Mouse (Mus musculus): ENCODE measurements around the gene Ltb4r2. TPM values are rescaled to one million over a fixed set of nuclear protein-coding genes. Genes with fewer than 3 reads are reported as not detected.

Gene Ltb4r2
- polyA plus RNA-seq, 1 experiment from 2014 or later, result 0.68 TPM

- 1% methylated on average over 77 of the region's 77 CpGs for WGBS
- Histone ChIP-seq H3K9me3 (replicated peaks; ENCODE audit: low read length) (no peaks in the 10 kb centered on the region), H3K4me2 (ENCODE audit: low read length) (peak overlapping the region; percentile 81), H3K9ac (ENCODE audit: low read depth, low read length) (peak overlapping the region; percentile 58), H3K36me3 (ENCODE audit: insufficient read depth, low read length) (no peaks in the 10 kb centered on the region), H3K4me1 (replicated peaks; ENCODE audit: insufficient read depth, low read length) (peaks cover 21% of the 10 kb centered on the region), H3K27ac (peak overlapping the region; percentile 52), H3K27me3 (ENCODE audit: insufficient read depth, low read length) (0 out of 2 replicates have a peak, but pooled peaks cover 11% of the 10 kb centered on the region), H3K4me3 (replicated peaks; ENCODE audit: low read depth, low read length) (peak overlapping the region; percentile 39)
- peak; percentile 43 for TF ChIP-seq CTCF (IDR thresholded peaks at IDR 0.05; ENCODE audit: low read depth)
- DNase-seq (ENCODE audit: low spot score), result peak; percentile 85
- peak; percentile 47 for ATAC-seq (replicated peaks; ENCODE audit: low FRiP score, low read depth)
Measured at GRCm38 (mm10) chr14:55762001-55762821, 983 bp downstream of the Ltb4r2 start.

GRCm38 (mm10) chr14:55763166-55763565 lies 1.9 kb downstream of the Ltb4r2 start:
- no peak overlapping the region for H3K9ac ChIP-seq (ENCODE audit: low read depth, low read length)
- H3K4me1 ChIP-seq (replicated peaks; ENCODE audit: insufficient read depth, low read length), result peaks cover 25% of the 10 kb centered on the region
- H3K4me3 ChIP-seq (replicated peaks; ENCODE audit: low read depth, low read length), result no peak overlapping the region
- H3K4me2 ChIP-seq (ENCODE audit: low read length), result peak overlapping the region; percentile 81; the same call in 1 of the 2 replicates
- peak overlapping the region; percentile 52 for H3K27ac ChIP-seq
- TF ChIP-seq CTCF (IDR thresholded peaks at IDR 0.05; ENCODE audit: low read depth), result no peak
- 0 out of 2 replicates have a peak, but pooled peaks cover 14% of the 10 kb centered on the region for H3K27me3 ChIP-seq (ENCODE audit: insufficient read depth, low read length)
- H3K36me3 ChIP-seq (ENCODE audit: insufficient read depth, low read length), result no peaks in the 10 kb centered on the region
- DNase-seq (ENCODE audit: low spot score), result no peak
- no peak for ATAC-seq (replicated peaks; ENCODE audit: low FRiP score, low read depth)
- H3K9me3 ChIP-seq (replicated peaks; ENCODE audit: low read length), result no peaks in the 10 kb centered on the region
- WGBS, result 47% methylated on average over 7 of the region's 7 CpGs

GRCm38 (mm10) chr14:55765696-55766095 lies 4.5 kb downstream of the Ltb4r2 start, which contains the start of gene Ltb4r1:
Gene Ltb4r1, plus strand, starts transcription at chr14:55765962.
- 68% methylated on average over 4 of the region's 4 CpGs for WGBS
- Histone ChIP-seq H3K4me2 (ENCODE audit: low read length) (no peak within 1 kb of the TSS), H3K4me3 (replicated peaks; ENCODE audit: low read depth, low read length) (no peak within 1 kb of the TSS), H3K36me3 (ENCODE audit: insufficient read depth, low read length) (no peaks in the 10 kb centered on the region), H3K9me3 (replicated peaks; ENCODE audit: low read length) (no peaks in the 10 kb centered on the region), H3K9ac (ENCODE audit: low read depth, low read length) (no peak within 1 kb of the TSS), H3K27ac (no peak within 1 kb of the TSS), H3K27me3 (ENCODE audit: insufficient read depth, low read length) (0 out of 2 replicates have a peak, but pooled peaks cover 14% of the 10 kb centered on the region), H3K4me1 (replicated peaks; ENCODE audit: insufficient read depth, low read length) (peaks cover 22% of the 10 kb centered on the region)
- DNase-seq (ENCODE audit: low spot score) (no peak), ATAC-seq (replicated peaks; ENCODE audit: low FRiP score, low read depth) (no peak)
- no peak for TF ChIP-seq CTCF (IDR thresholded peaks at IDR 0.05; ENCODE audit: low read depth)

GRCm38 (mm10) chr14:55767519-55768414 lies 6.5 kb downstream of the Ltb4r2 start:
- 0 out of 2 replicates have a peak, but pooled peaks cover 10% of the 10 kb centered on the region for H3K4me1 ChIP-seq (replicated peaks; ENCODE audit: insufficient read depth, low read length)
- peak overlapping the region; percentile 45 for H3K9ac ChIP-seq (ENCODE audit: low read depth, low read length)
- no peaks in the 10 kb centered on the region for H3K36me3 ChIP-seq (ENCODE audit: insufficient read depth, low read length)
- peak; percentile 68 for TF ChIP-seq CTCF (IDR thresholded peaks at IDR 0.05; ENCODE audit: low read depth)
- 0 out of 2 replicates have a peak, but pooled peaks cover 4% of the 10 kb centered on the region for H3K27me3 ChIP-seq (ENCODE audit: insufficient read depth, low read length)
- H3K4me2 ChIP-seq (ENCODE audit: low read length), result peak overlapping the region; percentile 68
- no peak overlapping the region for H3K27ac ChIP-seq
- ATAC-seq (replicated peaks; ENCODE audit: low FRiP score, low read depth) (peak; percentile 77), DNase-seq (ENCODE audit: low spot score) (peak; percentile 70)
- no peaks in the 10 kb centered on the region for H3K9me3 ChIP-seq (replicated peaks; ENCODE audit: low read length)
- peak overlapping the region; percentile 20; the same call in 1 of the 2 replicates for H3K4me3 ChIP-seq (replicated peaks; ENCODE audit: low read depth, low read length)
- 11% methylated on average over 52 of the region's 52 CpGs for WGBS

- 0 out of 2 replicates have a peak overlapping the region, but pooled peaks have one; percentile 45 for H3K9ac ChIP-seq (ENCODE audit: low read depth, low read length)
- H3K9me3 ChIP-seq (replicated peaks; ENCODE audit: low read length), result no peaks in the 10 kb centered on the region
- H3K36me3 ChIP-seq (ENCODE audit: insufficient read depth, low read length), result no peaks in the 10 kb centered on the region
- no peak overlapping the region for H3K4me2 ChIP-seq (ENCODE audit: low read length)
- no peak for DNase-seq (ENCODE audit: low spot score)
- H3K27ac ChIP-seq, result no peak overlapping the region
- 0 out of 2 replicates have a peak, but pooled peaks cover 4% of the 10 kb centered on the region for H3K27me3 ChIP-seq (ENCODE audit: insufficient read depth, low read length)
- TF ChIP-seq CTCF (IDR thresholded peaks at IDR 0.05; ENCODE audit: low read depth), result no peak
- ATAC-seq (replicated peaks; ENCODE audit: low FRiP score, low read depth), result no peak
- 0 out of 2 replicates have a peak, but pooled peaks cover 4% of the 10 kb centered on the region for H3K4me1 ChIP-seq (replicated peaks; ENCODE audit: insufficient read depth, low read length)
- no peak overlapping the region for H3K4me3 ChIP-seq (replicated peaks; ENCODE audit: low read depth, low read length)
- 86% methylated on average over 6 of the region's 6 CpGs for WGBS
Measured at GRCm38 (mm10) chr14:55768555-55768954, 7.3 kb downstream of the Ltb4r2 start.

Measured in kidney, postnatal 0 days (tissue).